Mouse (Mus musculus) brain, embryonic 14.5 days (tissue): ENCODE results near the gene Ttc39d.

Source experiments
- CTCF ChIP-seq: fragments of 200-500 bp; IDR thresholded peaks from 2 replicates; pipeline ENCODE4 v1.5.1; 2012; ENCODE audit warnings: inconsistent platforms, mild to moderate bottlenecking, moderate library complexity, borderline replicate concordance; ENCODE audit not compliant: insufficient read depth, insufficient read length; ENCODE audit errors: extremely low read depth
- POLR2A ChIP-seq: fragments of 200-500 bp; IDR thresholded peaks from 2 replicates; pipeline ENCODE4 v1.6.1; 2012; ENCODE audit warnings: mild to moderate bottlenecking, inconsistent platforms, borderline replicate concordance; ENCODE audit not compliant: poor library complexity, insufficient read depth, insufficient read length, severe bottlenecking; ENCODE audit errors: extremely low read depth

DNA sequence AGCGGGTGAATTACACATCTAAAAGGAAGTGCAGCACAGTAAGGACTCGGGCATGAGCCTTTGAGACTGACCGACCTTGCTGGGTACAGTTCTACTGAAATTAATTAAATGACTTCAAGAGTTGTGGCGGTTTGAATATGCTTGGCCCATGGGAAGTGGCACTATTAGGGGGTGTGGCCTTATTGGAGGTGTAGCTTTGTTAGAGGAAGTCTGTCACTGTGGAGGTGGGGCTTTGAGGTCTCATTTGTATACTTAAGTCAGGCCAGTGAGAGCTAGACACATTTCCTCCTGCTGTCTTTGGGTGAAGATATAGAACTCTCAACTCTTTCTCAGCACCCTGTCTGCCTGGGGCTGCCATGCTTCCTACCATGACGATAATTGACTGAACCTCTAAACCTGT lies 47.2 kb downstream of the Ttc39d start:
- TF ChIP-seq CTCF (no peak), POLR2A (no peak)
